Mouse (Mus musculus) forebrain, embryonic 11.5 days (tissue): ENCODE data around the gene Ube3c. TPM values are rescaled to one million over a fixed set of nuclear protein-coding genes. Genes with fewer than 3 reads are reported as not detected.

Experiments used
- polyA plus RNA-seq: library from polyadenylated mRNA; unstranded; fragments of >200 nt; fragmentation: Nextera tagmentation; extraction: Ambion mirVana; gene quantifications from 2 replicates; pipeline ENCODE4 v1.2.1, GENCODE M21; 2014

The Ube3c gene
- polyA plus RNA-seq, 1 experiment from 2014 or later: 42.1 TPM

Other genes with a start within 250 kb of the Ube3c start
- 11.6 and 12.3 TPM in 2 replicates for gene Lmbr1, start 190.9 kb upstream of the Ube3c start, polyA plus RNA-seq
- gene Nom1, start 134.6 kb upstream of the Ube3c start, polyA plus RNA-seq: 25.1 and 34.9 TPM in 2 replicates
- gene Mnx1, start 90.8 kb upstream of the Ube3c start, polyA plus RNA-seq: not detected in 2 replicates
- 210 and 226 TPM in 2 replicates for gene Dnajb6, start 166.4 kb downstream of the Ube3c start, polyA plus RNA-seq
- not detected in 2 replicates for gene Gm5129, start 166.7 kb downstream of the Ube3c start, polyA plus RNA-seq